Mouse (Mus musculus): Measurements from ENCODE around the gene Hes3. TPM values are rescaled to one million over a fixed set of nuclear protein-coding genes. Genes with fewer than 3 reads are reported as not detected.

The Hes3 gene
- total RNA-seq, 2 experiments from 2014 or later, result 0.30 to 0.37 TPM

DNA sequence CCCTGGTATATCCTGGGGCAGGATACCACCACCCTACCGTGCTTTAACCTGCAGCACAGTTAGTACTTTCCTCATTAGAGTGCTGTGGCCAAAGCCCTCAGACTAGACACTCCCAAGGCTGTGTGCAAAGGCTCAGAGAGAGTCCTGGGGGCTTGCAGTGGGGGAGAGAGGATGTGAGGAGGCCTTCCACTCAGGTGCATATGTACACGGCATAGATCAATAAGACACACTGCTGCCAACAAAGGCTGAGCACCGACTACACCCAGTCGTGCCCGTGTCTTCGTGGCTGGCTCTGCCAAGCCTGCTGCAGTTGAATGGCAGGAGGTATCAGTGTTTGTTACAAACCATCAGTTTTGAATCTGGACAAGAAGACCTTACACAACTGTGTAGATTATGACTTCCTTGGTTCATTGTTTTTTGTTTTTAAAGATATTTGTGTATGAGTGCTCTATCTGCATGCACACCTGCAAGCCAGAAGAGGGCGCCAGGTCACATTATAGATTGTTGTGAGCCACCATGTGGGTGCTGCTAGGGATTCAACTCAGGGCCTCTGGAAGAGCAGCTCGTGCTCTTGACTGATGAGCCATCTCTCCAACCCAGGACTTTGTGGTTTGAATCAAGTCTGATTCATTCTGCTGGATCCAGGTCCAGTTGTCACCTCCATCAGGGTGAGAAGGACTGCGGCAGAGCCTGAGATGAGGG lies 26.4 kb downstream of the Hes3 start:
- intact Hi-C loops (cut with DNase I), result no loop called here

DNA sequence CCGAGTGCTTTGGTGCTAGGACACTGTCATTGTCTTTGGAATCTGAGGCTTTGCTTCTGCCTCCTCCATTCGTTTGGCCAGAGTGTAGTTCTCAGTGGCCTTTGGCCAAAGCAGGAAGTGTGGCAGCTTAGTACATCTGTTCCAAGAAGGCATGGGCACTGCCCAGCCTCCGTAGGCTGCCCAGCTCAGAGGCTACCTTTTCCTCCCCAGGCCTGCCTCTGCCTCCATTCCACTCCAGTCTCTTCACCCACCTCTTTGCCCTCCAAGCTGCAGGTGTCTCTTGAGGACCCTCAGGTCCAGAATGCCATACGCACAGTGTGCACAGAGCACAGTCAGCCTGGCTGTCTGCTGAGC lies 27.3 kb downstream of the Hes3 start:
- DNase-seq (ENCODE audit: low spot score in 2 of 2), result no peak
- intact Hi-C loops (cut with DNase I), result no loop called here

More for the DNA sequence above, 26.4 kb downstream of the Hes3 start:
- DNase-seq (ENCODE audit: low spot score in 2 of 2), result no peak

DNA sequence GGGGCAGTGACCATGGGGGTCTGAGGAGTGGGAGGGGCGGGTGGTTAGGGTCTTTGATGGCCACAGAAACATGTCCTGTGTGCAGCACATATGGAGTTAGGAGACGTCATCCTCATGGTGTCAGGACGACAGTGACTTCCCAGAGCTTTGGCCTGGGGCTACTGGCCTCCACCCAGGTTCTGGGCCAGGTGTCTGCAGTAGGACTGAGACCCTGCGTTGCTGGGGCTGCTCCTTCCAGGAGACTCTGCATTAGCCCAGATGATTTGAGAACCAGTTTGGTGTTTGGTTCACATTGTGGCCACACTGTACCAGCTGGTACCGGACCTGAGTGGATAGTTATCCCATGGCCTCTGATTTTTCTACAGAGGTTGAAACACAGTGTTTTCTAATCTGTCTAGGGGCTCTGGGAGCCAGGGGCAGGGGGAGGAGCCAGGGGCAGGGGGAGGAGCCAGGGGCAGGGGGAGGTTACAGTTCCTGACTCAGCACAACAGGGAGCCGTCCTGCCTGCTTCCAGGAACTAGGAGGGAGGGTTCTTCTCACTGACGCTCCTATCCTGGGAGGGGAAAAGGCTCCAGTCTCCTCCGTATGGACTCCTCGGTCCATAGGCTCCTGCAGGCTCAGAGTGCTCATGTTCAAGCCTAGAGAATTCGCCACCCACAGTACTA lies 27.8 kb downstream of the Hes3 start:
- intact Hi-C loops (cut with DNase I), result no loop called here
- no peak for DNase-seq (ENCODE audit: low spot score in 2 of 2)

- intact Hi-C loops (cut with DNase I), result no loop called here
- DNase-seq (ENCODE audit: low spot score in 2 of 2), result no peak
Observed at GRCm38 (mm10) chr4:152263089-152263488, 28.4 kb downstream of the Hes3 start.

DNA sequence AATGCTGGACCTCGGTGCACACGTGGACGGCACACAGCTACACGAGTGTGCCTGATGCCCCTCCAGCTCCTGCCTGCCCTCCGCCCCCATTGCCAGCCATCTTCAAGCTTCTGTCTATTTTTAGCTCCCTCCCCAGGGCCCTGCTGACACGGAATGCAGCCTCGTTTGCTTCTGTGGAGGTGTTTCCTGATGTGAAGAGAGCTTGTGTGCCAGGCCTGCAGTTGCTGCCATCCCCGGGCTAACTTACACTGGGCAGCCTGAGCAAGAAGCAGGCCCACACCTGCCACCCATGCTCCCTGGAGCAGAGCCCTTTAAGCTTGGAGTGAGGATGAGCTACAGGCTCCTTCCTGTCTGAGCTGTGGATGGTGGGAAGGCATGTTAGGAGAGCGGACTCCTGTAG lies 29.3 kb downstream of the Hes3 start:
- intact Hi-C loops (cut with DNase I), result no loop called here
- no peak for DNase-seq (ENCODE audit: low spot score in 2 of 2)

DNA sequence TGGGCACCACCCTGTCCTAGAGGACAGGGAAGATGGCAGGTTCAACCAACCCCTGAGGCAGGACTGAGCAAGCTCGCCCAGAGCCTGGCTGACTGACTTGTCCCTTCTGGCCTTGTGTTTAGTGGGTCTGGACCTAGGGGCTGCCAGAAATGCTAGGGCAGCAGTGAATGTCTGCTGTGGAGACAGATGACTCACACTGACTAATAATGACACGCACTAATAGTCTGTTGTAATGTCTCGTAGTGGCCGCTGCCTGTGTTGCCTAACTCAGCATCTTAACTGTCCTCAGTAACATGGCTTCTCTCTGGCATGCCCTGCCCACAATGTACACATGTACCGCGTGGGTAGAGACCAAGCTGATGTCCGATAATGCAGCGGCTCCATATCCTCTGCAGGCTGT lies 31.0 kb downstream of the Hes3 start:
- intact Hi-C loops (cut with DNase I), result no loop called here
- no peak for DNase-seq (ENCODE audit: low spot score in 2 of 2)

DNA sequence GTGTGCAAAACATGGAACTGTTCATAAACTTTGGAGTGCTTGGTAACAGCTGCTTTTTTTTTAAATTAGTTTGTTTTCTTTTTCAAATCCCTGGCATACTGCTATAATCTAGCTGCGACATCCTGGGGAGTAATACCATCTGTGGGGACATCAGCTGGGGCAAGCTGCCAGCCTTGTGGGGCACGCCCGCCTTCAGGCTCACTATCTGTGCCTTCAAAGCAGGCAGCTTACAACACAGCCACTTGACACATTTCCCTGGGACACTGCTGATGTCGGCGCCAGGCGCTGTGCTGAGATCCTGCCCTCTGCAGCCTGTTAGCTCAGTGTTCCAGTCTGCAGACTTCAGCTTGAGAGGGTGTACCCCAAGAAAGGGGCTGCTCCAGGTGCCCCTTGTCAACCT lies 34.4 kb downstream of the Hes3 start:
- intact Hi-C loops (cut with DNase I), result no loop called here

DNA sequence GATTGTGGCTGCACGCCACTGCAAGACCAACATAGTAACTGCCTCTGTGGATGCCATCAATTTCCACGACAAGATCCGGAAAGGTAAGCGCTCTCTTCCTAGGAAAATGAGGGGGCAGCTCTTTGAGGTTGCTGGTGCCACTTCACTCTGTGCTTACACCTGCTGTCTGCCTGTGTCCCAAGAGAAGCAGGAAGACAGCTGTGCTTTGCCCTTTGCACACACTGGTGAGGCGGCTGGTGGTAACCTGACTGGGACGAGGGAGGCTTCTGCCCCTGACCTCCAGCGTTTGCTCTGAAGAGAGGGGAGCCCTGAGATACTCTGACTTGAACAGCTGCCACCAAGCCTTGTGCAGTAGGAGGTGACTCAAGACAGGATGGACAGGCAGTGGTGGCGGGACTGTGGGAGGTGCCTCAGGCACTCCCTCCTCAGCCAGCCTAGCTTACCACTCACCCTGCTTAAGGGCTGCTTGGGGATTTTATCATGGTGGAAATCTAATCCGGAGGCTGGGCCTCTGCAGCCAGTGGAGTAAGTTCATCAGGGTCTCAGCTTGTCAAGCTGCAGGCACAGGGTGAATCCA lies 38.2 kb downstream of the Hes3 start:
- no peak for DNase-seq (ENCODE audit: low spot score in 2 of 2)
- intact Hi-C loops (cut with DNase I), result no loop called here

More for the DNA sequence above, 34.4 kb downstream of the Hes3 start:
- peak; percentile 75 to 86 for DNase-seq (ENCODE audit: low spot score in 2 of 2)

- intact Hi-C loops (cut with DNase I), result no loop called here
- no peak for DNase-seq (ENCODE audit: low spot score in 2 of 2)
Observed at GRCm38 (mm10) chr4:152250615-152251014, 40.8 kb downstream of the Hes3 start.

- intact Hi-C loops (cut with DNase I), result no loop called here
- no peak for DNase-seq (ENCODE audit: low spot score in 2 of 2)
Observed at GRCm38 (mm10) chr4:152247195-152247594, 44.3 kb downstream of the Hes3 start.

GRCm38 (mm10) chr4:152246011-152246410 lies 45.5 kb downstream of the Hes3 start:
- intact Hi-C loops (cut with DNase I), result no loop called here

GRCm38 (mm10) chr4:152244545-152245522 lies 46.6 kb downstream of the Hes3 start:
- DNase-seq (ENCODE audit: low spot score in 2 of 2), result peak in 1 of 2 experiments; percentile 60
- intact Hi-C loops (cut with DNase I), result loop anchor here (2.0 kb wide), 1 partner anchor 18 kb away; no protein-coding TSS in a partner anchor

More at GRCm38 (mm10) chr4:152246011-152246410, 45.5 kb downstream of the Hes3 start:
- DNase-seq (ENCODE audit: low spot score in 2 of 2), result peak; percentile 71 to 95

GRCm38 (mm10) chr4:152243969-152244368 lies 47.5 kb downstream of the Hes3 start:
- no peak for DNase-seq (ENCODE audit: low spot score in 2 of 2)
- intact Hi-C loops (cut with DNase I), result loop anchor here (2.0 kb wide), 1 partner anchor 17 kb away; no protein-coding TSS in a partner anchor

DNA sequence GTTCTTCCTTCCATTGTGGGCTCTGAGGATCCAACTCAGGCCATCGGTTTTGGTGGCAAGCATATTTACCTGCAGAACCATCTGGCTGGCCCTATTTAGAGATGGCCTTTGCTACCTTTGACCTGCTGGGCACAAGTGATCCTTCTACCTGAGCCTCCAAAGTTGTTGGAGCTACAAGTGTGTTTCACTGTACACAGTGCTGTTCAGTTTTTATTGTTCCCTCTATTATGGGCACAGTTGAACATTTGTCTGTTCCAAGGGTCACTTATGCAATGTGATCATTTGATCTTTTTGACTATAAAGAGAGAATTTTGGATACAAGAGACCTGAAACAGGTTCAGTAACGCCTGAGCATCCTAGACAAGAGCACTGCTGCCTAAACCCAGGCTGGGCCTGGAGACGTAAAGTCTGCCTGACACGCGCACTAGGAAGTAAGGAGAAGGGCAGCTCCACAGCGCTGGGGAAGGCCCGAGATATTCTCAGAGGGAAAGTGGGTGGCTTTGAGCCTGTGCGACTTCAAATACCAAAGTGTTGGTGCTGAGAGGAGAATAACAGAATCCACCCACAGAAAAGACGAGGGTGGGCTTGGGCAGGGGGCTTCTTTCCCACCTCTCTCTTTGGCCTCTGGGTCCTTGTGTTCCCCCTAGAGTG lies 48.1 kb downstream of the Hes3 start:
- peak in 1 of 2 experiments; percentile 74 for DNase-seq (ENCODE audit: low spot score in 2 of 2)
- intact Hi-C loops (cut with DNase I), result no loop called here

DNA sequence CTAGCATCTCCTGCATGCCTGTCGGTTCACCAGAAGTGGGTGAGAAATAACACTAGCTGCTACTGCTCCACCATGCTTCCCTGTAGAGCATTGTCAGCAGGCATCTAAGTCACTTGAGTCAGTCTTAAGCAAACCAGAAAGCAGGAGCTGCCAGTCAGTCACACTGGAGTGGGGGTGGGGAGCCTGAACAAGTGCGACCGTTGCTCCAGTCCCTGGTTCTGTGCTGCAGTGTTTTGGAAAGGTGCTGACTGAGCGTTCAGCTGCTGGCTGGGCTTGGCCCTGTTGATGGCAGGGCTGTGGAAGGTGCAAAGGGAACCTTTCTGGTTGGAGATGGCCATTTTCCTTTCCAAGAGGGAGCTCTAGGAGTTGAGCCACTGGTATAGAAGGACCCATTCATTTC lies 51.5 kb downstream of the Hes3 start:
- intact Hi-C loops (cut with DNase I), result no loop called here
- DNase-seq (ENCODE audit: low spot score in 2 of 2), result no peak
